Mouse (Mus musculus): ENCODE data around the gene Cltb. TPM values are rescaled to one million over a fixed set of nuclear protein-coding genes. Genes with fewer than 3 reads are reported as not detected.

Gene Cltb
- total RNA-seq, 2 experiments from 2014 or later, result 304 to 316 TPM

- intact Hi-C loops (cut with DNase I), result loop anchor here (5.0 kb wide), 1 partner anchor 325 kb away; no protein-coding TSS in a partner anchor
- Histone ChIP-seq H3K27ac (no peak overlapping the region), H3K4me3 (no peak overlapping the region)
- TF ChIP-seq CTCF (IDR thresholded peaks at IDR 0.05), result no peak
- DNase-seq (ENCODE audit: extremely low spot score in 1 of 2, low spot score in 2 of 2), result no peak
These were observed 38.5 kb downstream of the Cltb start for GRCm38 (mm10) chr13:54572621-54573020.

- Histone ChIP-seq H3K4me3 (no peak overlapping the region), H3K27ac (no peak overlapping the region)
- TF ChIP-seq CTCF (IDR thresholded peaks at IDR 0.05), result no peak
- intact Hi-C loops (cut with DNase I), result loop anchor here (5.0 kb wide), 1 partner anchor 324 kb away; no protein-coding TSS in a partner anchor
- no peak for DNase-seq (ENCODE audit: extremely low spot score in 1 of 2, low spot score in 2 of 2)
These were observed 39.5 kb downstream of the Cltb start for GRCm38 (mm10) chr13:54571637-54572036.

- intact Hi-C loops (cut with DNase I), result loop anchor here (5.0 kb wide), 1 partner anchor 323 kb away; no protein-coding TSS in a partner anchor
- Histone ChIP-seq H3K27ac (no peak overlapping the region), H3K4me3 (no peak overlapping the region)
- DNase-seq (ENCODE audit: extremely low spot score in 1 of 2, low spot score in 2 of 2), result no peak
- no peak for TF ChIP-seq CTCF (IDR thresholded peaks at IDR 0.05)
These were observed 40.4 kb downstream of the Cltb start for GRCm38 (mm10) chr13:54570736-54571135.

DNA sequence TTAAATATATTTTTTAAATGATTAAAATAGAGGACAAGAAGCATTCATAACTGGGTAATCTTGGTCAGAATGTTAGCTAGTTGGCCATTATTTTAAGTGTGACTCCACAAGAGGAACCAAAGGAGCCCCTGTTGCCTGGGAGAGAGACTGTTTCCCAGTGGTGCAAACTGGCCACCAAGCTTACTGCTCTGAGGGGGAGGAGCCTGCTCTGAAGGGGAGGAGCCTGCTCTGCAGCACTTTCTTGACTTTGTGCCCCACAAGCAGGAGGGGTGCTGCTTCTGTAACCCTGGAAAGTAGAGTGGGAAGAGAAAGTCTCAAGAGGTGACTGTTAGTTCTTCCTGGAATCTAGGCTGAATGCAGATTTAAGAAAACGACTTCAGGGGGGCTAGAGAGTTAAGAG is 41.9 kb downstream of the Cltb start:
- Histone ChIP-seq H3K4me3 (no peak overlapping the region), H3K27ac (no peak overlapping the region)
- TF ChIP-seq CTCF (IDR thresholded peaks at IDR 0.05), result no peak
- intact Hi-C loops (cut with DNase I), result loop anchor here (5.0 kb wide), 1 partner anchor 102 kb away; the partner anchor contains the start of gene Thoc3
- DNase-seq (ENCODE audit: extremely low spot score in 1 of 2, low spot score in 2 of 2), result no peak

DNA sequence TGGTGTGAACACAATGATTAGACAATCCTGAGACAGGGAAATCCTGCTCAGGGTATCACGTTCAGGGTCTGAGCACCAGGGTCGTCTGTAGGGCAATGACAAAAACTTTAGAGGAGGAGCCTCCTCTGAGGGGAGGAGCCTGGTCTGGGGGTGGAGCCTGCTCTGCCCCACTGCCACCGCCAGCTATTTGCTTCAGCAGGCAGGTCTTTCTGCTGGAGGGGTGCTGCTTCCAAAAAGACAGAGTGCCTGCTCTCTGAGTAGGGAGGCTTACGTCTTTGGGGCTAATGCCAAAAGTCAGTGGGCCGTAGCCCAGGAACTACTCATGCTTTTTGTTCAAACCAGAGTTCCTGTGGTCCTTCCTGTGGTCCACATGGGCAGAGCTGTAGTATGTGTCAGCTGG is 42.8 kb downstream of the Cltb start:
- intact Hi-C loops (cut with DNase I), result loop anchor here (5.0 kb wide), 1 partner anchor 101 kb away; the partner anchor contains the start of gene Thoc3
- TF ChIP-seq CTCF (IDR thresholded peaks at IDR 0.05), result no peak

GRCm38 (mm10) chr13:54565594-54566345 is 45.4 kb downstream of the Cltb start:
- intact Hi-C loops (cut with DNase I), result loop anchor here (1.0 to 5.0 kb wide), 2 partner anchors 9 to 98 kb away; partner anchors contain the start of gene Thoc3
- peak; percentile 43 to 48 for DNase-seq (ENCODE audit: extremely low spot score in 1 of 2, low spot score in 2 of 2)
- Histone ChIP-seq H3K27ac (peak overlapping the region; percentile 90; the same call in 1 of the 2 replicates), H3K4me3 (peak overlapping the region; percentile 90)
- peak; percentile 68 for TF ChIP-seq CTCF (IDR thresholded peaks at IDR 0.05)

More for the DNA sequence above, 42.8 kb downstream of the Cltb start:
- no peak overlapping the region for H3K4me3 ChIP-seq
- DNase-seq (ENCODE audit: extremely low spot score in 1 of 2, low spot score in 2 of 2), result no peak
- H3K27ac ChIP-seq, result no peak overlapping the region

DNA sequence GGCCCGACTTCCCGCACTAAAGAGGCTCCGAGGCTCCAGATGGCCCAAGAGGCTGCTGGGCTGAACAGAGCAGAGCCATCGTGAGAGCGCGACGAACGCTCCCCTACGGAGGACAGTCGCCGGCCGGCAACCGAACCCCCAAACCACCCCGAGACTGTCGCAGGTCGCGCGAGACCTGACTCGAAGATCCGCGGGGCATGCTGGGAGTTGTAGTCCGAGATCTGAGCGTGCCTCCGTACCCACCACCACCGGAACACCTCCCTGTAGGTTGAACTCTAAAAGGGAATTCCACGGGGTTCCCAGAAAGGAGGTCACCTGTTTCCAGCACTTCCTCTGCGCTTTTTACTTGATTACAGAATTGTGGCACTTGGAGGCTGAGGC is 46.0 kb downstream of the Cltb start, which contains the start of gene 4833439L19Rik:
TSS of gene 4833439L19Rik (minus strand) at position 235 of the 381 bp plus-strand sequence.
- TF ChIP-seq CTCF (IDR thresholded peaks at IDR 0.05), result no peak
- DNase-seq (ENCODE audit: extremely low spot score in 1 of 2, low spot score in 2 of 2), result peak; percentile 93 to 95
- intact Hi-C loops (cut with DNase I), result loop anchor here (1.0 to 5.0 kb wide), 2 partner anchors 9 to 98 kb away; partner anchors contain the start of gene Thoc3
- H3K4me3 ChIP-seq, result peak within 1 kb of the TSS; percentile 90
- H3K27ac ChIP-seq, result peak within 1 kb of the TSS; percentile 90

GRCm38 (mm10) chr13:54564232-54565200 is 46.6 kb downstream of the Cltb start:
- TF ChIP-seq CTCF (IDR thresholded peaks at IDR 0.05), result no peak
- Histone ChIP-seq H3K27ac (peak overlapping the region; percentile 90), H3K4me3 (peak overlapping the region; percentile 90)
- DNase-seq (ENCODE audit: extremely low spot score in 1 of 2, low spot score in 2 of 2), result no peak
- intact Hi-C loops (cut with DNase I), result loop anchor here (1.0 to 5.0 kb wide), 3 partner anchors 10 to 97 kb away; partner anchors contain the start of genes Higd2a, Nop16 and Thoc3

- no peak overlapping the region for H3K27ac ChIP-seq
- intact Hi-C loops (cut with DNase I), result no loop called here
- no peak overlapping the region for H3K4me3 ChIP-seq
- no peak for TF ChIP-seq CTCF (IDR thresholded peaks at IDR 0.05)
- DNase-seq (ENCODE audit: extremely low spot score in 1 of 2, low spot score in 2 of 2), result no peak
These were observed 48.6 kb downstream of the Cltb start for GRCm38 (mm10) chr13:54562562-54562961.

- DNase-seq (ENCODE audit: extremely low spot score in 1 of 2, low spot score in 2 of 2), result no peak
- no peak for TF ChIP-seq CTCF (IDR thresholded peaks at IDR 0.05)
- intact Hi-C loops (cut with DNase I), result no loop called here
- H3K27ac ChIP-seq, result no peak overlapping the region; the same call in 1 of the 2 replicates
- H3K4me3 ChIP-seq, result no peak overlapping the region
These were observed 50.5 kb downstream of the Cltb start for GRCm38 (mm10) chr13:54560608-54561007.

- DNase-seq (ENCODE audit: extremely low spot score in 1 of 2, low spot score in 2 of 2), result no peak
- TF ChIP-seq CTCF (IDR thresholded peaks at IDR 0.05), result no peak
- Histone ChIP-seq H3K4me3 (no peak overlapping the region), H3K27ac (no peak overlapping the region)
- intact Hi-C loops (cut with DNase I), result no loop called here
These were observed 51.5 kb downstream of the Cltb start for GRCm38 (mm10) chr13:54559656-54560055.
